18 mouse cellular contexts compared by ENCODE assay signal in the genomic region with DNA sequence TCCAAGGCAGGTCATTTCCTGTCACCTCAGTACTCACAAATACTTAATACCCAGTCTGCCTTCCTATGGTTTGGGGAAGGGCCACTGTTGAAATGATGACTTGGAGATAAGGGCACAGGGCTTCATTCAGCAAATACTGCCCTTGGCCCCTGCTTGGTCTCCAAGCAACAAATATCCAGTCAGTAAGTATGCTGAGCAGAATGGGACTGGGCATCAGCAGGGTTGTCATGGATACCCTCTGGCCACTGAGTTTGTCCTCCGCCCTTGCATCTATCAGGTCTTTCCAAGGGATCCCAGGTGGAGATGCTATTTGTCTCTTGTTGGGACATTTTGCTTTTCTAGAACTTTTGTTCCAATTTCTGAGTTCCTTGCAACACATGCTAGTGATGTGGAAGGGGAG. TPM values are rescaled to one million over a fixed set of nuclear protein-coding genes. Genes with fewer than 3 reads are reported as not detected.
"Had no signal": no experiment of that assay in that cellular context is flagged by ENCODE, and none has a peak within 500 bp of the region (broad histone marks: within the 10 kb centered on the region; RNA-seq: fewer than 3 reads in every experiment).

No protein-coding gene starts in this region.

- H3K4me2 ChIP-seq: liver, embryonic 13.5 days; neural tube, embryonic 13.5 days had no signal

- H3K36me3 ChIP-seq: liver, embryonic 13.5 days; neural tube, embryonic 13.5 days had no signal

- H3K4me3 ChIP-seq: liver, embryonic 13.5 days; neural tube, embryonic 13.5 days had no signal

- DNase-seq: kidney, adult 18-20 months; kidney, adult 9 months; kidney, postnatal 14 days; kidney, postnatal 4 days; liver, embryonic 13.5 days; lung, adult 2 months; lung, postnatal 14 days; lung, postnatal 4 days; right cerebral cortex, adult 18-20 months; right cerebral cortex, postnatal 14 days; right cerebral cortex, postnatal 4 days; thymus, postnatal 25 days had no signal

- H3K27ac ChIP-seq: liver, embryonic 13.5 days; neural tube, embryonic 13.5 days; stomach, postnatal 0 days had no signal

- H3K9ac ChIP-seq: liver, embryonic 13.5 days; neural tube, embryonic 13.5 days had no signal

- H3K9me3 ChIP-seq: liver, embryonic 13.5 days; neural tube, embryonic 13.5 days had no signal

- H3K4me1 ChIP-seq: liver, embryonic 13.5 days had no signal

- H3K27me3 ChIP-seq: liver, embryonic 13.5 days; neural tube, embryonic 13.5 days had no signal

- ATAC-seq: intestine, embryonic 16.5 days had no signal

RNA-seq across cellular contexts. Expression of a gene that starts 51.6 kb away (rescaled TPM):
- total RNA-seq: megakaryocyte progenitor cell, adult 5-6 weeks; megakaryocyte-erythroid progenitor cell, adult 5-6 weeks had no signal
- polyA plus RNA-seq: limb, embryonic 11.5 days had no signal
